Mouse (Mus musculus): ENCODE results near the gene Prkrip1. TPM values are rescaled to one million over a fixed set of nuclear protein-coding genes. Genes with fewer than 3 reads are reported as not detected.

Prkrip1 gene
- total and polyA plus RNA-seq, 2 experiments from 2014 or later, result 7.9 to 68.9 TPM

DNA sequence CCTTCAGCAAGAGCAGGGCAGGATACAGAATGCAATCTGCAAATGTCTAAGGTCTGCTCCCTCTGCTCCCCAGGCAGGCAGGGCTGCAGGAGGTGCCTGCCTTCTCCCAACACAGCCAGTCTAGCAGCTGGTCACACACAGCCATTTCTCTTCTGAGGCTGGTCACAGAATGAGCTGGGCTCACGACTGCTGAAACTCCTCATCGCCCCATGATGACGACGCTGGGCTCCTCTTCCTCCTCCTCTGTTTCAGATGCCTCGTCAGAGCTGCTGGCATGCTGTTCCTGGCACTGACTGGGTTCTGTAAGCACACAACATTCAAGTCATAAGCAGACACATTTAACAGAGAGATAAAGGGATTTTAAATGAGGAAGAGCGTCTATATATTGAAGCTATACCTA is 17.6 kb downstream of the Prkrip1 start:
- H3K27me3 ChIP-seq (ENCODE audit: insufficient read depth, low read length), result no peaks in the 10 kb centered on the region
- no peak overlapping the region for H3K4me3 ChIP-seq (ENCODE audit: low read depth, low read length)
- ATAC-seq (ENCODE audit: low FRiP score), result no peak
- TF ChIP-seq CTCF (IDR thresholded peaks at IDR 0.05), result no peak
- no peaks in the 10 kb centered on the region for H3K4me1 ChIP-seq (ENCODE audit: insufficient read depth, low read length)
- no peak overlapping the region for H3K27ac ChIP-seq (ENCODE audit: low read depth, low read length)
- peaks cover 62% of the 10 kb centered on the region for H3K36me3 ChIP-seq (ENCODE audit: insufficient read depth, low read length)
- H3K4me2 ChIP-seq (ENCODE audit: low read depth, low read length, poor library complexity, severe bottlenecking), result no peak overlapping the region
- no peak for DNase-seq (ENCODE audit: low spot score)
- WGBS, result 93% methylated on average over 6 of the region's 6 CpGs
- no peak overlapping the region for H3K9ac ChIP-seq (replicated peaks; ENCODE audit: low read length, poor library complexity, severe bottlenecking)
- no peaks in the 10 kb centered on the region for H3K9me3 ChIP-seq (ENCODE audit: low read length)

DNA sequence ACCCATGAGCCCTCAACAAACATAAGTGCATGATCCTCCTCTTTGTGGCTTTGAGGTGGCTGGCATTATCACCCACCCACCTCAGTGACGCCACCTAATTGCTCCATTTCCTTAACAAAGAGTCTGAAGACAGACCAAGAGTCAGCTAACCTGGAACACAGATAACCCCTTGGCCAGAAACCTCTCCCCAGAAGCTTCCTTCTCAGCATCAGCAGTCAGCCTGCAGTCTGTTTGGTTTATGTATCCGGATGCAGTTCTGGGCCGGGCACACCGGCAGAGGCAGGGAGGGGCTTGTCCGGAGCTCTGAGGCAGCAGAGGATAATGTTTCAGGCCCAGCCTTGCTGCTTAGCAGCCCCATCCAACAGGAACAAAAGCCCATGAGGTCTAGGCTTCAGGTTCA is 19.2 kb downstream of the Prkrip1 start:
- ATAC-seq (ENCODE audit: low FRiP score), result no peak
- no peak for TF ChIP-seq CTCF (IDR thresholded peaks at IDR 0.05)
- Histone ChIP-seq H3K4me2 (ENCODE audit: low read depth, low read length, poor library complexity, severe bottlenecking) (no peak overlapping the region), H3K9ac (replicated peaks; ENCODE audit: low read length, poor library complexity, severe bottlenecking) (no peak overlapping the region), H3K36me3 (ENCODE audit: insufficient read depth, low read length) (peaks cover 55% of the 10 kb centered on the region), H3K27me3 (ENCODE audit: insufficient read depth, low read length) (no peaks in the 10 kb centered on the region), H3K4me3 (ENCODE audit: low read depth, low read length) (no peak overlapping the region), H3K9me3 (ENCODE audit: low read length) (no peaks in the 10 kb centered on the region), H3K27ac (ENCODE audit: low read depth, low read length) (no peak overlapping the region), H3K4me1 (ENCODE audit: insufficient read depth, low read length) (no peaks in the 10 kb centered on the region)
- WGBS, result 66% methylated on average over 5 of the region's 5 CpGs
- no peak for DNase-seq (ENCODE audit: low spot score)

DNA sequence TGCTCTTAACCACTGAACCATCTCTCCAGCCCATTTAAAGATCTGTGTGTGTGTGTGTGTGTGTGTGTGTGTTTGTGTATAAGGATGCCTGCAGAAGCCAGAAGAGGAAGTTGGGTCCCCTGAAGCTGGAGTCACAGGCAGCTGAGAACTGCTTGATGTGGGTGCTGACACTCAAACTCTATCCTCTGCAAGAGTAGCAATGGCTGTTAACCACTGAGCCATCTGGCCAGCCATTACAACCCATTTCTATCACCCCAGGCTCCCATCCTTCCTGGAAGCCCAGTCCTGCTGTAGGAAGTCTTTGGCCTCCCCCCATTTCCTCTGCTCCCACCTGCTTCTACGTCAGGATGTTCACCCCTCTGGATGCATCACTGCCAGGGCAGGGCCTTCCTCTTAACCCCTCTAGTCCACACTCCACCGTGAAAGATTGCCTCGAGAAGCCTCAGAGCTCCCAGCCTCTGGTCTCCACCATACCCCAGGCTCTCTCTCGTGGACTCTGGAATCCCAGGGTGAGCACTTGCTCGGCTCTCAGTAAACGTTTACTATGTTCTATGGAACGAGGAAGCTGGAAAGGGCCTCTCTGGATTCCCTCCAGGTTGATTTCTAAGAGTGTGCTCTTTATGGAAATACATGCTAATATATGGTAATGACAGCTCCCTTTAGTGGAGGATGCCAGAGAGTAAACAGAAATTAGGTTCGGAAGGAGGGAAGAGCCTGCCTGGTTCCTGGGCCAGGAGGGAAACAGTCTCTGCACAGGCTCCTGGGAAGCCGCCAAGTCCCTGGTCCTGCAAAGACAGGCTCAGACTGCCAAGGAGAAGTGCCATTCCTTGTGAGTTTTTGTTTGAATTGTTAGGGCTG is 24.9 kb downstream of the Prkrip1 start:
- DNase-seq (ENCODE audit: low spot score) (peak; percentile 74), ATAC-seq (ENCODE audit: low FRiP score) (no peak)

DNA sequence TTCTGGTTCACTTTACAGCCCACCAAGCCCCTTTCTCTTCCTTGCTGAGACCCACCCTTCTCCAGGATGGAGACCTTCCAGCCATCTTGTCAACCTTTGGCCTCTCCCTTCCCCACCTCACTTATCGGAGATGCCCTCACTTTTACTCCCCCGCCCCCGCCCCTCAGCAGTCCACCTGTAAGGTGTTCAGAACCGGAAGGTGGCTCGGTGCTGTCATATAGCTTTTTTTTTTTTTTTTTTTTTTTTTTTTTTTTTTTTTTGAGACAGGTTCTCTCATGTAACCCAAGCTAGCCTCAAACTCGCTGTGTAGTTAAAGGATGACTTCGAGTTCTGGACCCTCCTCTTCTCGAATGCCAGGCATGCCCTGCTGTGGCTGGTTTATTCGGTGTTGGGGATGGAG is 25.8 kb downstream of the Prkrip1 start:
- DNase-seq (ENCODE audit: low spot score) (no peak), ATAC-seq (ENCODE audit: low FRiP score) (no peak)
- Histone ChIP-seq H3K9me3 (ENCODE audit: low read length) (no peaks in the 10 kb centered on the region), H3K9ac (replicated peaks; ENCODE audit: low read length, poor library complexity, severe bottlenecking) (no peak overlapping the region), H3K4me2 (ENCODE audit: low read depth, low read length, poor library complexity, severe bottlenecking) (no peak overlapping the region), H3K27me3 (ENCODE audit: insufficient read depth, low read length) (no peaks in the 10 kb centered on the region), H3K36me3 (ENCODE audit: insufficient read depth, low read length) (peaks cover 4% of the 10 kb centered on the region), H3K4me3 (ENCODE audit: low read depth, low read length) (no peak overlapping the region), H3K27ac (ENCODE audit: low read depth, low read length) (no peak overlapping the region), H3K4me1 (ENCODE audit: insufficient read depth, low read length) (peaks cover 5% of the 10 kb centered on the region; the same call in 1 of the 2 replicates)
- 86% methylated on average over 9 of the region's 9 CpGs for WGBS
- no peak for TF ChIP-seq CTCF (IDR thresholded peaks at IDR 0.05)

More for the DNA sequence above, 24.9 kb downstream of the Prkrip1 start:
- Histone ChIP-seq H3K9ac (replicated peaks; ENCODE audit: low read length, poor library complexity, severe bottlenecking) (no peak overlapping the region; the same call in 1 of the 2 replicates), H3K9me3 (ENCODE audit: low read length) (no peaks in the 10 kb centered on the region), H3K4me3 (ENCODE audit: low read depth, low read length) (no peak overlapping the region), H3K36me3 (ENCODE audit: insufficient read depth, low read length) (peaks cover 11% of the 10 kb centered on the region), H3K4me1 (ENCODE audit: insufficient read depth, low read length) (peaks cover 5% of the 10 kb centered on the region; the same call in 1 of the 2 replicates), H3K27me3 (ENCODE audit: insufficient read depth, low read length) (no peaks in the 10 kb centered on the region), H3K27ac (ENCODE audit: low read depth, low read length) (no peak overlapping the region; the same call in 1 of the 2 replicates), H3K4me2 (ENCODE audit: low read depth, low read length, poor library complexity, severe bottlenecking) (no peak overlapping the region)
- 27% methylated on average over 9 of the region's 9 CpGs for WGBS
- no peak for TF ChIP-seq CTCF (IDR thresholded peaks at IDR 0.05)

DNA sequence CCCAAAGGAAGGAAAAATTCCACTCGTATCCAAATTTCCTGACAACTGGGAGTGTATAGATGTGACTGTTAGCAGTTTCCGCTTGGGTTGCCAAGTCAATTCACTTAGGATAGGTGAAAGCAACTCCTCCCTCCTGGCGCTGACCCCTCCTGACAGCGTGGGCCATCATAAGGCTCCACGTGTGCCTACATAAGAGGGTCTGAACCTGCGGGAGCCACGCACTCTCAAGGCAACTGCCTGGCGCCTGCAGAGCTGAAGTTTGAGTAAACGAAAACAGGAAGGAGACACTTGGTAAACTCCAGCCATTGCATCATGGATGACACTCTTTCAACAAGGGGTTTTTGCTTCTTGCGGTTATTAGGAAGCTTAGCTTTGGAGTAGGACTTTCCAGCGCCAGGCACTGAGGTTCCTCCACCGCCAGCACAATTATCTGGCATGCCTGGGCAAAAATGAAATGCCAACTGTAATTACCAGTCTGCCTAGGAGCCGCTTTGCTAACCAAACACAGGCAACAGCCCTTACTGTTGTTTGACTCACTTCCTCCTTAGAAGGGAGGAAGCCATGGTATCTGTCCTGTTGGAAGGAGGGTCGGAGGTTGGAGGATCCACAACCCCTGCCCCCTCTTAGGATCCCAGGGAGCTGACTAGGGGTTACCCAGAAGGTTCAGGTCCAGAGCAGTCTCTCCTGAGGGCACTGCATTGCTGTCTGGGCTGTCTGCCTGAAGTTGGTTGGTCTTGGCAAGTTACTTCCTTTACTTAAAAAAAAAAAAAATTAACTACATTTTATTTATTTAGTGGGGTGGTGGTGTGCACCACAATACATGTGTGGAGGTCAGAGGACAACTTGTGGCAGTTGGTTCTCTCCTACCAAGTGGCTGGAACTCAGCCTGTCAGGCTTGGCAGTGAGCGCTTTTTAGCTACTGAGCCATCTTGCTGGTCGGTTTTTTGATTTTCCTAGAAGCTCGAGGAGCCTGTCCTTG is 27.1 kb downstream of the Prkrip1 start:
- WGBS, result 38% methylated on average over 17 of the region's 17 CpGs
- no peak for ATAC-seq (ENCODE audit: low FRiP score)
- Histone ChIP-seq H3K4me2 (ENCODE audit: low read depth, low read length, poor library complexity, severe bottlenecking) (peak overlapping the region; percentile 81), H3K4me3 (ENCODE audit: low read depth, low read length) (peak overlapping the region; percentile 55), H3K9ac (replicated peaks; ENCODE audit: low read length, poor library complexity, severe bottlenecking) (peak overlapping the region; percentile 74; the same call in 1 of the 2 replicates), H3K9me3 (ENCODE audit: low read length) (no peaks in the 10 kb centered on the region), H3K36me3 (ENCODE audit: insufficient read depth, low read length) (0 out of 2 replicates have a peak, but pooled peaks cover 4% of the 10 kb centered on the region), H3K27me3 (ENCODE audit: insufficient read depth, low read length) (no peaks in the 10 kb centered on the region), H3K27ac (ENCODE audit: low read depth, low read length) (peak overlapping the region; percentile 84; the same call in 1 of the 2 replicates), H3K4me1 (ENCODE audit: insufficient read depth, low read length) (peaks cover 5% of the 10 kb centered on the region; the same call in 1 of the 2 replicates)
- DNase-seq (ENCODE audit: low spot score), result no peak
- no peak for TF ChIP-seq CTCF (IDR thresholded peaks at IDR 0.05)
